Mouse (Mus musculus): Measurements from ENCODE around the gene Thap12. TPM values are rescaled to one million over a fixed set of nuclear protein-coding genes. Genes with fewer than 3 reads are reported as not detected.

Thap12 gene
- 15.7 and 17.7 TPM in 2 replicates for polyA plus RNA-seq (2015; fragmentation: Nextera tagmentation; extraction: Ambion mirVana)

DNA sequence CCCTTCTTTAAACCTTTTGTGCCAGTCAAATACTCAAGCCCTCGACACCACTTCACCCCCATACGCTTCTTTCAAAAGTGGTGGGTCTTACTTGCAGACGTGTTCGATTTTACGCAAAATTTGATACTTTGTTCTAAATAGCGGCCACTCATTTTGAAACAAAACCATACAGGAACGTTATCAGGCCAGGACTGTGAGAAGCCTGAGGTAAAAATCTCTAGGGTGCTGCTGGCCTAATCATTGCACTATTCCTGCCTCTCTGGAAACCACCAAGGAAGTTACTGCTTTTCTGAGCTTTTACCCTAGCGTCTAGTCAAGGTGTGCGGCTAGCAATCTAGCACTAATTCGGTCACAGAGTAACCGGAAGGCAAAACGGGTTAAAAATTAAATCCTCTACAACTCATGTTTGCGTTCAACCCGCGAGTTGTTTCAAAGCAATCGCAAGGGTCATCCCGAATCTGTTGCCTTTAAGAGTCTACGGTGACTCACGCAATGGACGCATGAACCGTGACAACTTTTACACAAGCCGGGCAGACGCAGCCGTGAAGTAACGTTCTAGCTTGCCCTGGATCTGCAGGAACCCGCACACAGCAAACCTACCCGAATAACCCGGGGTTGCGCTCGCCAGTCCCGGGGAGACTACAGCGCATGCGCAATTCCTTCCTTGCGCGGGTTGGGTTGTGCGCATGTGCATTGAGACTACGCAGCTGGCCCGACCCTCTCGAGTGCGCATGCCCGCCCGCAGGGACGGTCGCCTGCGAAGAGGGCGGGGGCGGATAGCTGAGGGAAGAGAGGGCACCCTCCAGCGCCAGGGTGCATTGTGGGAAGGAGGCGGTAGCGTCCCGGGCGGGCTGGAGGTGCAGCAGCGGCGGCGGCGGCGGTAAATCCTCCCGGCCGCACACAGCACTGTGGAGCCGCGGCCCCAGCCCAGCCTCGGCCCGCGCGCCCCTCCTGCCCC is at the start of gene Thap12:
Thap12 (plus strand) TSS at position 821 of the 958 bp plus-strand sequence.
- peak within 1 kb of the TSS; percentile 88 for H3K27ac ChIP-seq
- peak; percentile 99 for DNase-seq
- peak within 1 kb of the TSS; percentile 93 for H3K4me2 ChIP-seq
- peak; percentile 97 for ATAC-seq (ENCODE audit: low read depth)
- H3K4me3 ChIP-seq (replicated peaks) = peak within 1 kb of the TSS; percentile 90
- 1% methylated on average over 65 of the region's 65 CpGs for WGBS (ENCODE audit: insufficient replicate concordance)
- H3K9me3 ChIP-seq (replicated peaks) = no peaks in the 10 kb centered on the region
- H3K27me3 ChIP-seq = no peaks in the 10 kb centered on the region
- no peaks in the 10 kb centered on the region for H3K36me3 ChIP-seq
- peak within 1 kb of the TSS; percentile 96 for H3K9ac ChIP-seq
- peaks cover 35% of the 10 kb centered on the region for H3K4me1 ChIP-seq (replicated peaks)

DNA sequence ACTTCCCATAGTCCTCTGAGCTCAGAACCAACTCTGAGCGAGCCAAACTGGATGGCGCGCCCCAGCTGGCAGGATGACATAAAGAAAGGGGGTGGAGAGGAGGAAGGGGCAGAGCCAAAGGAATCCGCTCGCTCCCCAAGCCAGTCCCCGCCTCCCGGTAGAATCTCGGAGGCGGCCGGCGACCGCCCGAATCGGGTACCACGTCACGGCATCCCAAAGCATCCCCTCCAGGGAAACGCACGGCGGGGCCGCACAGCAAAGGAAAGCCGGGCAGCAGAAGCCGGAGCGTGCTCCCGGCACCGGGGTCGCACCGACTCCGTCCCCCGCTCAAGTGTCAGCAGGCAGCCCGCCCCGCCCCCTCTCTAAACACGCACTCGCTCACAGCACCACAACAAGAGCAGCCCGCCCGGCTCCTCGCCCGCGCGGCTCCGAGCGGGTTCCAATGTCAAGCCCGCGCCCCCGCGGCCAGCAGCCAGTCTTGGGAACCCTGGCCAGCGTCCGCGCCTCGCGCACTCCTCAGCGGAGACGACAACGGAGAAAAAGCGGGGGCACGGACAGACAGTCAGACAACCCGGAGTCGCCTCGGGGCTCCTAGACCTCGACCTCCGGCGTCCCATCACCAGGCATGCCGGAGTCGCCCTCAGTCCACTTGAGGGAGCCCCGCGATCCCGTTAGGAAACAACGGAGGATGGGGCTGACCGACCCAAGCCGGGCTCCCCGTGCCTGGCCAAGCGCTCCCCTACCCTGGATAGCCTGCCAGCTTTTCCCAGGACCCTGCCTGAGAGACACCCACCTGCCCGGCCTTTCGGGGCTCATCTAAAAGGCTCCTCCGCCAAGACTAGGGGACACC is 47.0 kb upstream of the Thap12 start:
- Histone ChIP-seq H3K4me2 (peak overlapping the region; percentile 77), H3K27me3 (no peaks in the 10 kb centered on the region), H3K36me3 (peaks cover 26% of the 10 kb centered on the region), H3K4me3 (replicated peaks) (peak overlapping the region; percentile 99), H3K9ac (peak overlapping the region; percentile 96), H3K27ac (peak overlapping the region; percentile 92), H3K4me1 (replicated peaks) (peaks cover 27% of the 10 kb centered on the region), H3K9me3 (replicated peaks) (no peaks in the 10 kb centered on the region)
- ATAC-seq (ENCODE audit: low read depth) (peak; percentile 68), DNase-seq (peak; percentile 76)
- under 1% methylated on average over 74 of the region's 74 CpGs for WGBS (ENCODE audit: insufficient replicate concordance)

DNA sequence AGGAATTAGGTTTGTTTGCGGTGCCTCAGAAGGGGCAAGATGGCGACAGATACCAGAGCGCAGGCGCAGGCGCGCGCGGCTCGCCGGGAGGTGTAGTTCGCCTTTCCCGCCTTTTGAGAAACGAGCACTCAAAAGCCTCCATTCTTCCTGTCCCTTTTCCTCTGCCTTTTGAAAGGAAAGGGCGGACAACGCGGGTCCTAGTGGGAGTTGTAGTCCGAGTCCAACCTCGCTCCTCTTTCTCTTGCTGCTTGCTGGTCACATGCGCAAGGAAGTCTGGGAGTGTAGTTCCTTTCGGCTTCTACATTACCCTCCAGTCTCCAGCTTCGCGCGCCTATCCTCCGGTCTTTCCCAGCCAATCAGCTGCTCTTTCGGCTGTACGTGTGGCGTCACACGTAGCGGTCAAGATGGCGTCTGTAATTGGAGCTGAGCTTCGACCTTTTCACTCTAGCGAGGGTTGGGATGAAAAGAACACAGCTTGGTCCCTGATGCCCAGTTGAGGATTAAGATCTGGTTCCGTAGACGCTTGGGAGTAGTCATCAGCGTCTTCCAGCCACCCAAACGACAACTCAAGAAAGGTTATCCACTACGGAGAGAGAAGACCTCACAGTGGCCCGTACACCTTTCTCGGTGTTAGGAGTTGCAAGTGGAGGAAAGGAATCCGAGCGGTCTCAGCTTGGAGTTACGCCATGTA is 46.2 kb upstream of the Thap12 start, which contains the start of gene Emsy:
Emsy (minus strand) TSS at position 253 of the 691 bp plus-strand sequence.
- Histone ChIP-seq H3K9ac (peak within 1 kb of the TSS; percentile 96), H3K4me1 (replicated peaks) (peaks cover 27% of the 10 kb centered on the region), H3K27me3 (no peaks in the 10 kb centered on the region), H3K9me3 (replicated peaks) (no peaks in the 10 kb centered on the region), H3K36me3 (peaks cover 22% of the 10 kb centered on the region), H3K27ac (peak within 1 kb of the TSS; percentile 92), H3K4me3 (replicated peaks) (peak within 1 kb of the TSS; percentile 99), H3K4me2 (peak within 1 kb of the TSS; percentile 77)
- peak; percentile 93 for ATAC-seq (ENCODE audit: low read depth)
- peak; percentile 89 for DNase-seq
- under 1% methylated on average over 42 of the region's 42 CpGs for WGBS (ENCODE audit: insufficient replicate concordance)

DNA sequence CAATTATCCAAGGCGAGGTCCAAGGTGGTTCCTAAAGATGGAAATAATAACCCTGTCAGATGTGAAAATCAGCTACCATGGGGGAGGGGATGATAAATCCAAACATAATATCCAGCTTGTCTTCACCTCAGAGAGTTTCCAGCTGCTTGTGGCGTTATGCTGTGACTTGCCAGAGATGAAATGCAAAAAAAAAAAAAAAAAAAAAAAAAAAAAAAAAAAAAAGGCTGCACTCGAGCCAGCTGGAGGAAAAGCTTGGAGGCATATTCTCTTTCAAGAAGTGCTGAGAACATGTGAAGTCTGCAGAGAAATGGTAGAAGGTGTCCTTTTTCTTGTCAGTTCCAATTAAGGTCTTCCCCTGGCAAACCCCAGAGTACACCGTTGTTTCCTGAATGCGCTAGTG is 37.7 kb upstream of the Thap12 start:
- 68% methylated on average over 5 of the region's 5 CpGs for WGBS (ENCODE audit: insufficient replicate concordance)
- DNase-seq (no peak), ATAC-seq (ENCODE audit: low read depth) (no peak)
- no peaks in the 10 kb centered on the region for H3K9me3 ChIP-seq (replicated peaks)
- H3K9ac ChIP-seq = no peak overlapping the region
- no peak overlapping the region for H3K4me3 ChIP-seq (replicated peaks)
- H3K4me2 ChIP-seq = no peak overlapping the region
- H3K27ac ChIP-seq = no peak overlapping the region
- H3K36me3 ChIP-seq = no peaks in the 10 kb centered on the region
- H3K27me3 ChIP-seq = no peaks in the 10 kb centered on the region
- H3K4me1 ChIP-seq (replicated peaks) = no peaks in the 10 kb centered on the region

DNA sequence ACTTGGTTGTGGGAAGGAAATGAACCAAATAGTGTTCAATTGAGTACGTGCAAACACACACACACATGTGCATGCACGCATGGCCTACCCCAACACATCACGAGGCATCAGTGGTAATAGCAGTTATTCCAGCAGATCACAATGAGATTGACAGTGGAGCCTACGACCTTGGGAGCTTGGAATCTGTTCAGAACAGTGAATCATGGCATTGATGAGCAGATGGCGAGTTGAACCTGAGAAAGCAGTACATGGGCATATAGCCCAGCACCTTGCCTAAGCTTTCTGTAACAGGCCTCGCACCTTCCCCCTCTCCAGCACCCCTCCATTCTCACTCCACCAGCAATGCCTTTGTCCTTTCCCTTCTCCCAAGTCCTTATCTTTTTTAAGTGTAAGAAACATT is 37.2 kb upstream of the Thap12 start:
- Histone ChIP-seq H3K27ac (no peak overlapping the region), H3K27me3 (no peaks in the 10 kb centered on the region), H3K4me1 (replicated peaks) (0 out of 2 replicates have a peak, but pooled peaks cover under 1% of the 10 kb centered on the region), H3K4me2 (no peak overlapping the region), H3K36me3 (no peaks in the 10 kb centered on the region), H3K4me3 (replicated peaks) (no peak overlapping the region), H3K9ac (no peak overlapping the region), H3K9me3 (replicated peaks) (no peaks in the 10 kb centered on the region)
- DNase-seq = no peak
- no peak for ATAC-seq (ENCODE audit: low read depth)
- 66% methylated on average over 6 of the region's 6 CpGs for WGBS (ENCODE audit: insufficient replicate concordance)

DNA sequence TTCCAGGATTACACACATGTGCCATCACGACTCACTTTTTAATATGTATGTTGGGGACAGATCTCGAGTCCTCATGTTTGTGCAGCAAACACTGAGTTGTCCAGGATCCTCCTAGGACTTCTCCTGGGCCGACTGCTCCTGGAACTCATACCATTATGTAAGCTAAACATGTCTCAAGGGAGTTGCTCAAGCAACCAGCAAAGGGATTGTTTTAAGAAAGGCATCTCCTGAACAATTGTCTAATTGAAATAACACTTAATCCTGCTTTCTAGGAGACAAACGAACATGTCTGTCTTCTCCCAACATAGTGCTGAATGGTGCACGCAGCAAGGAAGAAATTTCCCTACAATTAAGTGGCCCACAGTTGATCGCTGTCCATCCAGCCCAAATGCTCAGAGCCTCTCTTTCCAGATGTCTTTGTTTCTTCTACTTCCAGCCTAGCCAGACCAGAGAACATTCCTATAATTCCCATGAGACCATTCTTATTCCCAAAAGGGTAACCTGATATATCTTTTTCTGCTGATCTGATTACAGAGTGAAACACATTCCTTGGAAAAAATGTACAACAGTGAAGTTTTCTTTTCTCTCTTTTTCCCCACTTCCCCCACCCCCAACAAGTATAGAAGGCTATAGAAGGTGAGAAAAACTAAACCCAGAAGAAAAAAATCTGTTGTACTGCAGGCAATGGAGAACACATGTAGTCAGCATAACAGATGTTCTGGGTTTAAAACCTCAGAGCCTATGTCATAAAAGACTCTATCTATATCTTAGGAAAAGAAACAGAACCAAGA is 34.8 kb upstream of the Thap12 start:
- Histone ChIP-seq H3K4me2 (no peak overlapping the region), H3K4me3 (replicated peaks) (no peak overlapping the region), H3K36me3 (no peaks in the 10 kb centered on the region), H3K27me3 (no peaks in the 10 kb centered on the region), H3K4me1 (replicated peaks) (peaks cover 18% of the 10 kb centered on the region; the same call in 1 of the 2 replicates), H3K9me3 (replicated peaks) (no peaks in the 10 kb centered on the region), H3K27ac (no peak overlapping the region), H3K9ac (no peak overlapping the region)
- DNase-seq (no peak), ATAC-seq (ENCODE audit: low read depth) (no peak)
- WGBS (ENCODE audit: insufficient replicate concordance) = 62% methylated on average over 6 of the region's 6 CpGs

DNA sequence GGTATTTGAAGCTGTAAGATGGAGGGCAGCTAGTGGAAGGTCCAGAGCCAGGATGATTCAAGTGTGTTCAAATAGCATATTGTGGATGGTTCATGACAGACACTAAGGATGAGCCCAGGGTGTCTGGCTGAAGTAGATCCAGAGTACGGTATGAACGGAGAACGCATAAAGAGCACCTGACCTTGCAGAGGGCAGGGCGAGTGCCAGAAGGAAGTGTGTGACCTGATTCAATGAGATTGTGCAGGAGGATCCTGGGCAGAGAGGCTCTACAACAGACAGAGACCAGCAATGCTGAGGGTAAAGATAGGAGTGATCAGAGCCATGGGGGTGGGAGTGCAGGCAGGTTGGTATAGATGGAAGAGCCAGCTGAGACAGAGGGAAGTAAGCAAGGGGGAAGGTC is 32.1 kb upstream of the Thap12 start:
- WGBS (ENCODE audit: insufficient replicate concordance) = 42% methylated on average over 4 of the region's 4 CpGs
- no peak overlapping the region for H3K27ac ChIP-seq
- ATAC-seq (ENCODE audit: low read depth) (no peak), DNase-seq (no peak)
- H3K4me2 ChIP-seq = no peak overlapping the region
- no peaks in the 10 kb centered on the region for H3K36me3 ChIP-seq
- no peak overlapping the region for H3K4me3 ChIP-seq (replicated peaks)
- H3K9me3 ChIP-seq (replicated peaks) = no peaks in the 10 kb centered on the region
- H3K27me3 ChIP-seq = no peaks in the 10 kb centered on the region
- H3K9ac ChIP-seq = no peak overlapping the region
- peaks cover 29% of the 10 kb centered on the region for H3K4me1 ChIP-seq (replicated peaks)

DNA sequence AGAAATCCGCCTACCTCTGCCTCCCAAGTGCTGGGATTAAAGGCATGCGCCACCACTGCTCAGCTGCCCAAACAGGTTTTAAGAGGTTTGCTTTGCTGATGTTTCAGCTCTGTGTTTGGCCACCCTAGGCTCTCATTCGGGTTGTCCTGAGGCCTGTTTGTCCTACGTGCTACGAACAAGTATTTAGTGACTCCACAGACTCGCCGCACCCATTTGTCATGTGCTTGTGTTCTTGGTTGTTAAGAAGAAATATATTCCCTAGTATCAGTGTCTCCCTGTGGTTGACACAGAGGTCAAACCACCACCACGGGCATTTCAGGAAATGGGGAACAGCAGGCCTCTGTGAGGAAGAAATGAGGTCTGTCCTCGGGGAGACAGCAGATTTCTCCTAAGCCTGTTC is 31.5 kb upstream of the Thap12 start:
- ATAC-seq (ENCODE audit: low read depth) = no peak
- no peaks in the 10 kb centered on the region for H3K36me3 ChIP-seq
- H3K9ac ChIP-seq = no peak overlapping the region
- H3K27me3 ChIP-seq = no peaks in the 10 kb centered on the region
- 43% methylated on average over 9 of the region's 9 CpGs for WGBS (ENCODE audit: insufficient replicate concordance)
- H3K4me1 ChIP-seq (replicated peaks) = peaks cover 29% of the 10 kb centered on the region
- H3K4me2 ChIP-seq = no peak overlapping the region
- no peaks in the 10 kb centered on the region for H3K9me3 ChIP-seq (replicated peaks)
- H3K27ac ChIP-seq = no peak overlapping the region
- no peak overlapping the region for H3K4me3 ChIP-seq (replicated peaks)
- no peak for DNase-seq

DNA sequence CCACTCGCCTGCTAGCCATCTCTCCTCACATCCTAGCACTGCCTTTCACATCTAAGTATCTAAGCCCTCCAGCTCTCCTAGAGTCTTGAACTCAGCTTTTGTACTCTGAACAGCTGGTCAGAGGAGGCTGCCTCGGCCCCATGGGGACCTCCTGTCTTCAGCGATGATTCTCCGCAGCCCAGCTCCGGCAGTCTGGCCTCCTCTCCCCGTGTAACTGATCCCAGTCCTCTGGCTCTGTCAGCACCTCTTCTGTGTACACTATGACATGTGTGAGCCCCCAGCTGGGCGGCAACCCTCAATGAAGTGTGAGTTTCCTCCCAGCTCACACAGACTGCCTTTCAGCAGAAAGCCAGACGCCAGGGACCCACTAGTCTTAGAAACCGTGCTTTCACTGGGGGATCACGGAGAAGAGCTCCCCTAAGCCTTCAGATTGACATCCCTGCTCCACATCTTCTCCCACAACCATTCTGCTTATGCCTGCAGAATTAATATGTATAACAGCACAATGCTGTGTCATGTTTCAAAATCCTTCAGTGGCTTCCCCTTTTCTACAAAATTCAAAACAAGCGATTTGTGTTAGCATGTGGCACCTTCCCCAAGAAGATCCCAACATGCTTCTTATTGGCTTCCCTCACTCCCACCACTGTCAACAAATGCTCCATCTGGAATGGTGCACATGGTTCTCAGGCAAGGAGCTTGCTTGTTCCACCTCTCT is 30.5 kb upstream of the Thap12 start:
- DNase-seq (no peak), ATAC-seq (ENCODE audit: low read depth) (no peak)
- 58% methylated on average over 11 of the region's 11 CpGs for WGBS (ENCODE audit: insufficient replicate concordance)
- no peak overlapping the region for H3K9ac ChIP-seq
- H3K4me3 ChIP-seq (replicated peaks) = no peak overlapping the region
- H3K36me3 ChIP-seq = no peaks in the 10 kb centered on the region
- no peak overlapping the region for H3K4me2 ChIP-seq
- no peaks in the 10 kb centered on the region for H3K27me3 ChIP-seq
- H3K4me1 ChIP-seq (replicated peaks) = peaks cover 29% of the 10 kb centered on the region
- no peak overlapping the region for H3K27ac ChIP-seq
- no peaks in the 10 kb centered on the region for H3K9me3 ChIP-seq (replicated peaks)

DNA sequence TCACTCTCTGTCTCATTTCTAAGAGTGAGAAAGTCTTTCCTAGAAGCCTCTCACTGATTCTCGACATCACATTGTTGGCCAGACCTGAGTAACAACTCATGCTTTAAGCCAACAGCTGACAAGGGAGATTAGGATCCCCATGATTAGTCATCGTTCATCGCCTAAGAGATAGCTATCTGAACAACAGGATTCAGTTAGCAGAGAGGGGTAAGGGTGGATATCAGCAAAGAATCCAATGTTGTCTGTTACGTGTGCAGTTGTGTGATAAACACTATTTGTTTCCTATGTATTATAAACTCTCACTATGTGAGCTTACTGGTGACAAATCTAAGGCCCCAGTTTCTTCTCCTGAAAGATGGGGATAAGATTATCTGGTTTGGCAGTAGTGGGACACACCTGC is 28.6 kb upstream of the Thap12 start:
- H3K36me3 ChIP-seq = no peaks in the 10 kb centered on the region
- DNase-seq = no peak
- H3K27me3 ChIP-seq = no peaks in the 10 kb centered on the region
- H3K4me1 ChIP-seq (replicated peaks) = peaks cover 29% of the 10 kb centered on the region
- no peak overlapping the region for H3K27ac ChIP-seq
- ATAC-seq (ENCODE audit: low read depth) = peak; percentile 65
- no peak overlapping the region for H3K4me3 ChIP-seq (replicated peaks)
- no peaks in the 10 kb centered on the region for H3K9me3 ChIP-seq (replicated peaks)
- no peak overlapping the region for H3K4me2 ChIP-seq
- 21% methylated on average over 4 of the region's 4 CpGs for WGBS (ENCODE audit: insufficient replicate concordance)
- H3K9ac ChIP-seq = no peak overlapping the region
